Mouse (Mus musculus) intestine, embryonic 14.5 days (tissue): ENCODE data around the gene Kif24. TPM values are rescaled to one million over a fixed set of nuclear protein-coding genes. Genes with fewer than 3 reads are reported as not detected.

Experiments used
- ATAC-seq: fragments of 200-750 bp; cut with Nextera tagmentation; replicated peaks from 2 replicates; pipeline ENCODE4 v1.8.0; 2017; ENCODE audit warnings: low read depth, moderate number of reproducible peaks, moderate TSS enrichment, moderate library complexity; ENCODE audit not compliant: low FRiP score, low TSS enrichment
- DNase-seq: peaks from one replicate; pipeline ENCODE4 v3.0.0-alpha.2; 2018; ENCODE audit warnings: low spot score
- H3K27ac ChIP-seq: fragments of 300-500 bp; sonication (generic); 2 replicates; pipeline ENCODE4 v1.5.1; 2014; ENCODE audit warnings: low read depth, mild to moderate bottlenecking, control low read depth
- H3K27me3 ChIP-seq: fragments of 300-500 bp; sonication (generic); replicated peaks from 2 replicates; pipeline ENCODE4 v1.6.1; 2014; ENCODE audit warnings: low read length, control low read depth; ENCODE audit not compliant: control insufficient read depth, insufficient read depth
- H3K36me3 ChIP-seq: fragments of 300-500 bp; sonication (generic); 2 replicates; pipeline ENCODE4 v1.6.1; 2014; ENCODE audit warnings: low read length, control low read depth; ENCODE audit not compliant: control insufficient read depth, insufficient read depth
- H3K4me1 ChIP-seq: fragments of 300-500 bp; sonication (generic); replicated peaks from 2 replicates; pipeline ENCODE4 v1.6.1; 2014; ENCODE audit warnings: low read length, control low read depth, mixed read lengths; ENCODE audit not compliant: control insufficient read depth, insufficient read depth
- H3K4me2 ChIP-seq: fragments of 300-500 bp; sonication (generic); 2 replicates; pipeline ENCODE4 v1.6.1; 2014; ENCODE audit warnings: low read length
- H3K4me3 ChIP-seq: fragments of 300-500 bp; sonication (generic); 2 replicates; pipeline ENCODE4 v1.5.1; 2014; ENCODE audit warnings: low read depth, low read length, control low read depth, mixed read lengths
- H3K9ac ChIP-seq: fragments of 300-500 bp; sonication (generic); 2 replicates; pipeline ENCODE4 v1.6.1; 2014; ENCODE audit warnings: mild to moderate bottlenecking, low read length
- H3K9me3 ChIP-seq: fragments of 300-500 bp; sonication (generic); 2 replicates; pipeline ENCODE4 v1.6.1; 2016; ENCODE audit warnings: low read length, control low read depth; ENCODE audit not compliant: control insufficient read depth
- WGBS: fragments of 180-500 bp; shearing (Covaris S2); extraction: QIAGEN DNeasy Blood & Tissue Kit; methylation state at CpG from one replicate; pipeline ENCODE4 v1.1.7; 2014; 5-methylcytosine and 5-hydroxymethylcytosine counted together
- polyA plus RNA-seq: library from polyadenylated mRNA; unstranded; fragments of >200 nt; fragmentation: Nextera tagmentation; extraction: Ambion mirVana; gene quantifications from 2 replicates; pipeline ENCODE4 v1.2.1, GENCODE M21; 2014

Kif24 gene
- polyA plus RNA-seq, 1 experiment from 2014 or later, result 5.9 TPM

GRCm38 (mm10) chr4:41358669-41359068 lies 106.0 kb downstream of the Kif24 start:
- Histone ChIP-seq H3K9me3 (no peaks in the 10 kb centered on the region), H3K9ac (no peak overlapping the region), H3K4me1 (no peaks in the 10 kb centered on the region), H3K27ac (no peak overlapping the region), H3K36me3 (peaks cover 8% of the 10 kb centered on the region; the same call in 1 of the 2 replicates), H3K4me2 (no peak overlapping the region), H3K27me3 (no peaks in the 10 kb centered on the region), H3K4me3 (no peak overlapping the region)
- WGBS, result 73% methylated on average over 2 of the region's 2 CpGs
- no peak for DNase-seq
- ATAC-seq, result no peak

- H3K9ac ChIP-seq, result no peak overlapping the region
- H3K4me2 ChIP-seq, result no peak overlapping the region
- H3K9me3 ChIP-seq, result no peaks in the 10 kb centered on the region
- ATAC-seq, result no peak
- WGBS, result 94% methylated on average over 2 of the region's 2 CpGs
- H3K27me3 ChIP-seq, result no peaks in the 10 kb centered on the region
- H3K27ac ChIP-seq, result no peak overlapping the region
- peaks cover 12% of the 10 kb centered on the region; the same call in 1 of the 2 replicates for H3K36me3 ChIP-seq
- H3K4me1 ChIP-seq, result no peaks in the 10 kb centered on the region
- H3K4me3 ChIP-seq, result no peak overlapping the region
- DNase-seq, result no peak
Observed at GRCm38 (mm10) chr4:41357154-41357553, 107.5 kb downstream of the Kif24 start.

DNA sequence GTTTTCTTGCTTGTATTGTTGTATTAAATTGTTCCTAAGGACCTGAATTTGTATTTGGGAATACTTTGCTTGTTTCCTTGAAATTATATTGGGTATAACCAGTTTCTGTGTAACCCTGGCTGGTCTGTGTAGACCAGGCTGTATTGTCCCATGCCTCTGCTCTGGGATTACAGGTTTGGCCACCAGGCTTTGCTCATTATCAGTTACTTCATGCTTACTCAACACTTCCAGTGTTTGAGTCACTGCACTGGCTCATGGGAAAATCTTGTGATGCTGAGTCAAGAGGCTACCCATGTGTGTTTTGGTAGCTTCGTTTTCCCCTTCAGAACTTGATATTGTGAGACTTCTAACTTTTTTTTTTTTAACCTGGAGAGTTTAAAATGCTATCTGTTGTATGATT lies 111.4 kb downstream of the Kif24 start:
- Histone ChIP-seq H3K27ac (no peak overlapping the region), H3K9ac (no peak overlapping the region), H3K27me3 (no peaks in the 10 kb centered on the region), H3K4me3 (no peak overlapping the region), H3K4me2 (no peak overlapping the region), H3K9me3 (no peaks in the 10 kb centered on the region), H3K4me1 (peaks cover 8% of the 10 kb centered on the region; the same call in 1 of the 2 replicates), H3K36me3 (peaks cover 14% of the 10 kb centered on the region; the same call in 1 of the 2 replicates)
- 98% methylated on average over 1 of the region's 1 CpGs for WGBS
- ATAC-seq (no peak), DNase-seq (no peak)

DNA sequence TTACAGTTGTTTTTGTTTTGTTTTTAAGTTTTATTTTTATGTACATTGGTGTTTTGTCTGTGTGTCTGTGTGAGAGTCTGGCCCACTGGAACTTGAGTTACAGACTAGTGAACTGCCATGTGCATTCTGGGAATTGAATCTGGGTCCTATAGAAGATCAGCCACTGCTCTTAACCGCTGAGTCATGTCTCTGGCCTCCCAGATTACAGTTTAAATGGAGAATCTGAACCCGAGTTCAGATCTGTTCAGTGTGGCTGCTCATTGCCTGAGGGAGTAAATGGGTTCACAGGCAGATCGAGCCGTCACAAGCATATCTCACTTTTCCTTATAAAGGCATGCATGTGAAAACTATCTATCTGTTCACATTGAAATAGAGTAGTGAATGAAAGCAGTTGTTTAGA lies 111.9 kb downstream of the Kif24 start:
- no peak for DNase-seq
- no peak overlapping the region for H3K4me3 ChIP-seq
- H3K36me3 ChIP-seq, result peaks cover 14% of the 10 kb centered on the region; the same call in 1 of the 2 replicates
- H3K4me1 ChIP-seq, result peaks cover 8% of the 10 kb centered on the region; the same call in 1 of the 2 replicates
- no peaks in the 10 kb centered on the region for H3K27me3 ChIP-seq
- no peak for ATAC-seq
- H3K9ac ChIP-seq, result no peak overlapping the region
- WGBS, result 92% methylated on average over 4 of the region's 4 CpGs
- no peak overlapping the region for H3K27ac ChIP-seq
- no peak overlapping the region for H3K4me2 ChIP-seq
- no peaks in the 10 kb centered on the region for H3K9me3 ChIP-seq

DNA sequence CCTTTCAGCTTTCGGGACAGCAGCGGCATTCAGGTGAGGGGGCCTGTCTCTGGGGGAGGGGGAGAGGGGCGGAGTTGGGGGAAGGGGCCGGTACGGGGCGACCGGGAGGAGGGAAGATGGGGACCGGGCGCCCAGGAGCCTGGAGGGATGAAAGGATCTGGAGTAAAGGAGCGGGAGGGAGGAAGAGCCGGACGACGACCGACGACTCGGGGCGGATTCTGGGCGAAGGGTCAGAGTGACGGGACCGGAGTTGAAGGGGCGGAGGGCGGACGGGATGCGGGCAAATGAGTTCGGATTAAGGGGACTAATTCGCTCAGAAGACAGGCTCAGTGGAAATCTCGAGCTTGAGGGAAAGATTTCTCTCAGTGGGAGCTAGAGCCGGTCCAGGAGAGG lies 115.5 kb downstream of the Kif24 start:
- Histone ChIP-seq H3K4me1 (peaks cover 8% of the 10 kb centered on the region), H3K4me2 (peak overlapping the region; percentile 76), H3K9ac (peak overlapping the region; percentile 71), H3K27ac (peak overlapping the region; percentile 93), H3K9me3 (no peaks in the 10 kb centered on the region), H3K4me3 (peak overlapping the region; percentile 72), H3K27me3 (no peaks in the 10 kb centered on the region), H3K36me3 (0 out of 2 replicates have a peak, but pooled peaks cover 6% of the 10 kb centered on the region)
- under 1% methylated on average over 28 of the region's 28 CpGs for WGBS
- ATAC-seq (no peak; the same call in none of the 2 replicates), DNase-seq (no peak)

GRCm38 (mm10) chr4:41348584-41349198 lies 116.0 kb downstream of the Kif24 start, which contains the start of gene Ubap1:
TSS of gene Ubap1 (plus strand) at chr4:41348996.
- Histone ChIP-seq H3K27me3 (no peaks in the 10 kb centered on the region), H3K4me1 (peaks cover 8% of the 10 kb centered on the region), H3K9ac (peak within 1 kb of the TSS; percentile 71), H3K9me3 (no peaks in the 10 kb centered on the region), H3K36me3 (0 out of 2 replicates have a peak, but pooled peaks cover 6% of the 10 kb centered on the region), H3K4me2 (peak within 1 kb of the TSS; percentile 76), H3K4me3 (peak within 1 kb of the TSS; percentile 72), H3K27ac (peak within 1 kb of the TSS; percentile 93)
- ATAC-seq, result peak; percentile 99
- peak; percentile 96 for DNase-seq
- 1% methylated on average over 31 of the region's 31 CpGs for WGBS

- no peak overlapping the region for H3K4me3 ChIP-seq
Observed at GRCm38 (mm10) chr4:41347839-41348238, 116.8 kb downstream of the Kif24 start.

GRCm38 (mm10) chr4:41346011-41346410 lies 118.7 kb downstream of the Kif24 start:
- no peak overlapping the region for H3K27ac ChIP-seq
- no peaks in the 10 kb centered on the region for H3K27me3 ChIP-seq
- 75% methylated on average over 2 of the region's 2 CpGs for WGBS
- H3K36me3 ChIP-seq, result no peaks in the 10 kb centered on the region
- DNase-seq, result no peak
- H3K9ac ChIP-seq, result no peak overlapping the region
- no peak overlapping the region for H3K4me2 ChIP-seq
- no peak for ATAC-seq
- H3K4me3 ChIP-seq, result no peak overlapping the region
- peaks cover 8% of the 10 kb centered on the region for H3K4me1 ChIP-seq
- no peaks in the 10 kb centered on the region for H3K9me3 ChIP-seq

More at GRCm38 (mm10) chr4:41347839-41348238, 116.8 kb downstream of the Kif24 start:
- peak overlapping the region; percentile 39 for H3K4me2 ChIP-seq
- DNase-seq, result no peak
- peak overlapping the region; percentile 4 for H3K27ac ChIP-seq
- 31% methylated on average over 4 of the region's 5 CpGs for WGBS
- no peaks in the 10 kb centered on the region for H3K27me3 ChIP-seq
- peaks cover 8% of the 10 kb centered on the region for H3K4me1 ChIP-seq
- no peak for ATAC-seq
- H3K36me3 ChIP-seq, result 0 out of 2 replicates have a peak, but pooled peaks cover 6% of the 10 kb centered on the region
- H3K9ac ChIP-seq, result no peak overlapping the region
- no peaks in the 10 kb centered on the region for H3K9me3 ChIP-seq
